Mouse (Mus musculus) liver, embryonic 14.5 days (tissue): ENCODE measurements around the gene Gm7945. TPM values are rescaled to one million over a fixed set of nuclear protein-coding genes. Genes with fewer than 3 reads are reported as not detected.
"Not testable (repeated sequence)": the region's sequence is repeated elsewhere in the genome, so short reads cannot be mapped to it uniquely, and the experiment has no call there.

Source experiments
- ATAC-seq: fragments of 200-750 bp; cut with Nextera tagmentation; 2 replicates; pipeline ENCODE4 v1.8.0; 2017; ENCODE audit warnings: moderate number of reproducible peaks, mild to moderate bottlenecking, moderate library complexity; ENCODE audit not compliant: insufficient read depth
- DNase-seq, 3 experiments: peaks; one replicate each; pipeline ENCODE4 v3.0.0-alpha.2; 2012 to 2013; ENCODE audit warnings: low read depth in 3 of 3, low spot score in 3 of 3
- H3K27ac ChIP-seq: fragments of 300-500 bp; sonication (generic); 2 replicates; pipeline ENCODE4 v1.5.1; 2014; ENCODE audit warnings: moderate library complexity, mild to moderate bottlenecking, control low read depth, inconsistent platforms
- H3K27me3 ChIP-seq: fragments of 300-500 bp; sonication (generic); 2 replicates; pipeline ENCODE4 v1.6.1; 2014; ENCODE audit warnings: mild to moderate bottlenecking, low read length, moderate library complexity; ENCODE audit not compliant: control insufficient read depth, insufficient read depth
- H3K36me3 ChIP-seq: fragments of 300-500 bp; sonication (generic); replicated peaks from 2 replicates; pipeline ENCODE4 v1.6.1; 2014; ENCODE audit warnings: low read depth; ENCODE audit not compliant: control insufficient read depth, insufficient read depth
- H3K4me1 ChIP-seq, 2 experiments: fragments of 200-500 bp in 1 of 2; fragments of 300-500 bp in 1 of 2; sonication (generic) in 1 of 2; replicated peaks; 2 replicates each; pipeline ENCODE4 v1.6.1; 2012 to 2014; ENCODE audit warnings: antibody characterized with exemption in 1 of 2, inconsistent platforms in 1 of 2, low read length in 1 of 2; ENCODE audit not compliant: control insufficient read depth in 2 of 2, insufficient read depth in 2 of 2
- H3K4me2 ChIP-seq: fragments of 300-500 bp; sonication (generic); 2 replicates; pipeline ENCODE4 v1.6.1; 2014; ENCODE audit warnings: low read depth, mild to moderate bottlenecking, control low read depth, moderate library complexity
- H3K4me3 ChIP-seq, 2 experiments: fragments of 200-500 bp in 1 of 2; fragments of 300-500 bp in 1 of 2; sonication (generic) in 1 of 2; 2 replicates each; pipeline ENCODE4 v1.5.1; 2012 to 2014; ENCODE audit warnings: low read depth in 2 of 2, low read length in 2 of 2, mild to moderate bottlenecking in 2 of 2, control low read depth in 1 of 2, inconsistent platforms in 1 of 2, moderate library complexity in 1 of 2; ENCODE audit not compliant: insufficient read depth in 1 of 2
- H3K9ac ChIP-seq: fragments of 300-500 bp; sonication (generic); replicated peaks from 2 replicates; pipeline ENCODE4 v1.6.1; 2014; ENCODE audit warnings: mild to moderate bottlenecking, control low read depth, moderate library complexity
- H3K9me3 ChIP-seq: fragments of 300-500 bp; sonication (generic); 2 replicates; pipeline ENCODE4 v1.6.1; 2016; ENCODE audit warnings: low read length, mixed read lengths; ENCODE audit not compliant: control insufficient read depth
- CTCF ChIP-seq: IDR thresholded peaks from 2 replicates; pipeline ENCODE4 v1.5.1; 2016; ENCODE audit warnings: antibody characterized with exemption, low read depth, control low read depth
- WGBS: fragments of 180-500 bp; shearing (Covaris S2); extraction: QIAGEN DNeasy Blood & Tissue Kit; methylation state at CpG from one replicate; pipeline ENCODE4 v1.1.7; 2014; ENCODE audit not compliant: insufficient replicate concordance; 5-methylcytosine and 5-hydroxymethylcytosine counted together
- polyA plus RNA-seq, 2 experiments: library from polyadenylated mRNA; depleted of rRNA in 1 of 2; stranded (reverse) in 1 of 2; unstranded in 1 of 2; fragments of >200 nt; fragmentation: Nextera tagmentation in 1 of 2; extraction: Ambion mirVana in 1 of 2; gene quantifications; 2 replicates each; pipeline versions ENCODE4 v1.2.1 to v1.2.3; 2012 to 2014

Gm7945 gene
- not detected in 2 replicates for polyA plus RNA-seq (2012; rRNA removed)
- not detected in 2 replicates for polyA plus RNA-seq (2014; fragmentation: Nextera tagmentation; extraction: Ambion mirVana)

DNA sequence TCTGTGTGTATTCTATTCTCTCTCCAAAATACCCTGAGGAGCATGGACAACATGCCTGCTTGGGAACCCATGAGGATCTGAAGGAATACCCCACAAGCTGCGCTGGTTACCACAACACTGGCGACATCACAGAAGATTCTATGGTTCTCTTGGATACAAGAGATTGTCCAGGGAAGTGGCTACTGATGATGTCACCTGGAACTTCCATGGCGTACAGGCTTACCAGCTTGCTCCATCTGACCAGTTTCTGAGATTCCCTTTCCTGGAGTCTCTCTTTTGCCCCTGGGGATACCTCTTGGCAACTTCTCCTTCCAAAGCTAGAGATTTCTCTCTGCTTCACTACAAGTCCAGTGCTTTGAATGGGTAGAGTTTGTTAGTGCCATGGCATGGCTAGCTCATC lies at the start of gene Gm7945:
TSS of gene Gm7945 (minus strand) at position 101 of the 400 bp plus-strand sequence.
- H3K27ac ChIP-seq, H3K27me3 ChIP-seq, H3K4me2 ChIP-seq, H3K4me3 ChIP-seq, H3K4me1 ChIP-seq, H3K9me3 ChIP-seq, ATAC-seq, H3K9ac ChIP-seq, H3K36me3 ChIP-seq, DNase-seq: not testable (repeated sequence)
- WGBS: no CpG with 5 or more reads among the region's 3 CpGs

DNA sequence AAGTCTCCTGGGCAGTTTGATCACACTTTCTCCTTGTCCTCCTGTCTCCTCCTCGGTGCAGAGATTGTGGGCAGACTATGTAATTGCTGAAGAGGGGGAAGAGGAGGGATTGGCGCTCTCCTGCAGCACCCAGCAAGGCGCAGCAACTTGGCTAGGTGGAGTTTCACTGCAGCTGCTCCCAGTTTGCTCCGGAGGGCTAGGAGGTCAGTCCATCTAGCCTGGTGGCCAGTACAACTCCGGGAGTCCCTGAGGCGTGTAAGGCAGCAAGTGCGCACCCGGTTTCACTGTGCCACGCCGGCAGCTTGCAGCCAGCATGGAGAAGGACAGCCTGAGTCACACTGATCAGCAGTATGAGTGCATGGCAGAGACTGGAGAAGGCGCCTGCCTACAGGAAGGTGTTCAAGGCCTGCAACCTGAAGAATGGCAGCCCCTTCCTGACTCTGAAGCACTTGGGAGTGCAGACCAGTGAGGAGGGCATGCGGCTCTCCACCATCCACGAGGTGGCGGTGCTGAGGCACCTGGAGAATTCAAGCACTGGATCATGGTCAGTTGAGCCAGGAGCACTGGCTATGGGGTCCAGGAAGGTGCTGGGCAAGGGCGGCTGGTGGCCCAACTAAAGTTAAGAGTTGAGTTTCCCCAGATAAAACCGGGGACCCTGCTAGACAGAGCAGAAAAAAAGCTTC lies 39.4 kb upstream of the Gm7945 start:
- not testable (repeated sequence) for H3K27me3 ChIP-seq, H3K4me3 ChIP-seq, DNase-seq, H3K9ac ChIP-seq, H3K4me2 ChIP-seq, H3K36me3 ChIP-seq, H3K9me3 ChIP-seq, H3K4me1 ChIP-seq, H3K27ac ChIP-seq, ATAC-seq
- 11% methylated on average over 10 of the region's 16 CpGs for WGBS
- TF ChIP-seq CTCF: peak; percentile 34; the same call in 1 of the 2 replicates

DNA sequence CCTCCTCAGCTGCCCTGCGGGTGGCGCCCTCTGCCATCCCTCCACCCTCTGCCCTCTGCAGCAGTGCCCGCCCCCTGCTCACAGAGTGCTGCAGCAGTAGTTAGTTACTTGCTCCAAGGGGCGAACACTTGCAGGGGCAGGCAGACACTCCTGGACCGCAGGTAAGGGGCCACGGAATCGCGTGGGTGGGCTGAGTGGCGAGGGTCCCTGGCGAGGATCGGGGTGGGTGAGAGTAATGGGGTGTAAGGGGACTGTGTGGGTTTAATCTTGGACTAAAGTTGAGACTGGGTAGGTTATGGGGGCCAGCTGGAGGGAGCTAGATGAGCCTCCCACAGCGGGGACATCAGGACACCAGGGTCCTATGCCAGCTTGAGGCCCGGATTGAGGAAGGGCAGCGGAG lies 38.5 kb upstream of the Gm7945 start:
- DNase-seq, H3K4me3 ChIP-seq, H3K4me2 ChIP-seq, H3K9me3 ChIP-seq, H3K9ac ChIP-seq, H3K27ac ChIP-seq, H3K27me3 ChIP-seq, H3K36me3 ChIP-seq, H3K4me1 ChIP-seq, ATAC-seq: not testable (repeated sequence)
- WGBS: 15% methylated on average over 12 of the region's 14 CpGs

DNA sequence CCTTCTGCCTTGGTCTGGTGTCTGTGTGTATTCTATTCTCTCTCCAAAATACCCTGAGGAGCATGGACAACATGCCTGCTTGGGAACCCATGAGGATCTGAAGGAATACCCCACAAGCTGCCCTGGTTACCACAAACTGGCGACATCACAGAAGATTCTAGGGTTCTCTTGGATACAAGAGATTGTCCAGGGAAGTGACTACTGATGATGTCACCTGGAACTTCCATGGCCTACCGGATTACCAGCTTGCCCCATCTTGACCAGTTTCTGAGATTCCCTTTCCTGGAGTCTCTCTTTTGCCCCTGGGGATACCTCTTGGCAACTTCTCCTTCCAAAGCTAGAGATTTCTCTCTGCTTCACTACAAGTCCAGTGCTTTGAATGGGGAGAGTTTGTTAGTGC lies 22.0 kb upstream of the Gm7945 start, which contains the start of gene Gm6482:
TSS of gene Gm6482 (minus strand) at position 101 of the 400 bp plus-strand sequence.
- not testable (repeated sequence) for H3K27ac ChIP-seq, H3K4me3 ChIP-seq, DNase-seq, H3K27me3 ChIP-seq, ATAC-seq, H3K9ac ChIP-seq, H3K4me2 ChIP-seq, H3K4me1 ChIP-seq, H3K36me3 ChIP-seq, H3K9me3 ChIP-seq
- WGBS: 67% methylated on average over 1 of the region's 2 CpGs

DNA sequence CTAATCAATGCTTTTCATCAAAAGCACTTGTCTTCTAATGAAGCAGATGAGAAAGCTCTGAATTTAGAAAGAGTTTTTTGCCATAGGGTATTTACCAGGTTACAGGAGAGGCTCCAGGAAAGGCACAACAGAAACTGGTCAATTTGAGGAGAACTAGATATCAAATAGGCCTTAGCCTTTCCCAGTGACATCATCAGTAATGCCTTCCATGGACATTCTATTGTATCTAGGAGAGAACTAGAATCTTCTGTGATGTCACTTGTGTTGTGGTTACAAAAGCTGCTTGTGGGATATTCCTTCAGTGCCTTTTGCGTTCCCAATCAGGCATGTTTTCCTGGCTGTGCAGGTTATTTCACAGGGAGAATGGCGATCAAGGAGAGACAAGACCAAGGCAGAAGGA lies 37.9 kb downstream of the Gm7945 start, which contains the start of gene Gm5798:
TSS of gene Gm5798 (plus strand) at position 301 of the 400 bp plus-strand sequence.
- not testable (repeated sequence) for H3K4me1 ChIP-seq, H3K4me3 ChIP-seq, DNase-seq, H3K4me2 ChIP-seq, H3K36me3 ChIP-seq, H3K9ac ChIP-seq, H3K27me3 ChIP-seq, ATAC-seq, H3K9me3 ChIP-seq, H3K27ac ChIP-seq
- WGBS: 37% methylated on average over 2 of the region's 2 CpGs

Other genes starting within 250 kb of the Gm7945 start
- gene Mbl1, start 234.9 kb downstream of the Gm7945 start, polyA plus RNA-seq (2012; rRNA removed): 5.5 and 9.6 TPM in 2 replicates
- 26.0 and 27.5 TPM in 2 replicates for gene Mbl1, start 234.9 kb downstream of the Gm7945 start, polyA plus RNA-seq (2014; fragmentation: Nextera tagmentation; extraction: Ambion mirVana)
- gene Sftpd, start 201.2 kb downstream of the Gm7945 start, polyA plus RNA-seq (2012; rRNA removed): not detected in 2 replicates
- gene Sftpd, start 201.2 kb downstream of the Gm7945 start, polyA plus RNA-seq (2014; fragmentation: Nextera tagmentation; extraction: Ambion mirVana): 0.27 TPM in 1 of 2 replicates, not detected in the other
- not detected in 2 replicates for gene Gm2832, start 107.6 kb downstream of the Gm7945 start, polyA plus RNA-seq (2012; rRNA removed)
- not detected in 2 replicates for gene Gm2832, start 107.6 kb downstream of the Gm7945 start, polyA plus RNA-seq (2014; fragmentation: Nextera tagmentation; extraction: Ambion mirVana)
- gene Gm5798, start 37.8 kb downstream of the Gm7945 start, polyA plus RNA-seq (2012; rRNA removed): not detected in 2 replicates
- gene Gm5798, start 37.8 kb downstream of the Gm7945 start, polyA plus RNA-seq (2014; fragmentation: Nextera tagmentation; extraction: Ambion mirVana): not detected in 2 replicates
- gene Gm6482, start 21.9 kb upstream of the Gm7945 start, polyA plus RNA-seq (2012; rRNA removed): not detected in 2 replicates
- gene Gm6482, start 21.9 kb upstream of the Gm7945 start, polyA plus RNA-seq (2014; fragmentation: Nextera tagmentation; extraction: Ambion mirVana): not detected in 2 replicates
- gene Gm7954, start 67.1 kb upstream of the Gm7945 start, polyA plus RNA-seq (2012; rRNA removed): not detected in 2 replicates
- not detected in 2 replicates for gene Gm7954, start 67.1 kb upstream of the Gm7945 start, polyA plus RNA-seq (2014; fragmentation: Nextera tagmentation; extraction: Ambion mirVana)
- gene Gm3486, start 103.1 kb upstream of the Gm7945 start, polyA plus RNA-seq (2012; rRNA removed): not detected in 2 replicates
- gene Gm3486, start 103.1 kb upstream of the Gm7945 start, polyA plus RNA-seq (2014; fragmentation: Nextera tagmentation; extraction: Ambion mirVana): not detected in 2 replicates
- not detected in 2 replicates for gene Gm7970, start 169.2 kb upstream of the Gm7945 start, polyA plus RNA-seq (2012; rRNA removed)
- gene Gm7970, start 169.2 kb upstream of the Gm7945 start, polyA plus RNA-seq (2014; fragmentation: Nextera tagmentation; extraction: Ambion mirVana): not detected in 2 replicates
- not detected in 2 replicates for gene 1700049E17Rik2, start 186.8 kb upstream of the Gm7945 start, polyA plus RNA-seq (2012; rRNA removed)
- gene 1700049E17Rik2, start 186.8 kb upstream of the Gm7945 start, polyA plus RNA-seq (2014; fragmentation: Nextera tagmentation; extraction: Ambion mirVana): not detected in 2 replicates
- not detected in 2 replicates for gene Gm3072, start 238.2 kb upstream of the Gm7945 start, polyA plus RNA-seq (2012; rRNA removed)
- not detected in 2 replicates for gene Gm3072, start 238.2 kb upstream of the Gm7945 start, polyA plus RNA-seq (2014; fragmentation: Nextera tagmentation; extraction: Ambion mirVana)